Mouse (Mus musculus) right cerebral cortex, adult 18-20 months (tissue): ENCODE measurements around the gene Lin7a.

Experiments
- DNase-seq: peaks from one replicate; pipeline ENCODE4 v3.0.0; 2022; ENCODE audit warnings: mixed read lengths

Gene Lin7a

DNA sequence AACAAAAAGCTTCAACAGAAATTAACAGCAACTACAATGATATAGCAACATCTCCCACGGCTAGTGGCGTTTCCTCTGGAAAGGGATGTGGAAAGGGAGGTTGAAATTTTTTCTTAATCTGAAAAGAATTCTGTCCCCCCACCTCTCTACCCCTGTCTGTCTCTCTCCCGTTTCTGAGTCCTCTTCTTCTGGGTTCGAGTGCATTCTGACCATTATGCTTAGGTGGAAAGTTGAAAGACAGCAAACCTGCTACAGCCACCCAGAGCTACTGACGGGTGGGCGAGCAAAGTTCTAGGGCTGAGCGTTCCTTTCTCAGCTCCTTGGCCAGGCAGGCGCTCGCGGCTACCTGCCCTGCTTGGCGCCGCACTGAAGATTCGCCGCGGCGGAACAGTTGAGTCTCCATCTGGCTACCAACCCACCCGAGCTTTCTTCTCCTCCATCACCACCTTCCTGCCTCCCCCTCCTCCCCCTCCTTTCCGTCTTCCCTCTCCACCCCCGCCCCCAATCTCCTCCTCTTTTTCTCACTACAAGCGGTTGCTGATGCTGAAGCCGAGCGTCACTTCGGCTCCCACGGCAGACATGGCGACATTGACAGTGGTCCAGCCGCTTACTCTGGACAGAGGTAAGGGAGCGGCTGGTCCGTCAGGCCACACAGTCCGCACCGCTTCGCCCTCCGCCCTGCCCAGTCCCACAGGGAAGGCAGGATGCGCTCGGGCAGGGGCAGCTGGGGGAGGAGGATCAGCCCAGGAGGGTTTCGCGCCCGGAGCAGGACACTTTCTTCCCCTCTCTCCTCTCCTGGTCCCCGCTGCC is at the start of gene Lin7a:
Gene Lin7a, plus strand, starts transcription at position 366 of the 810 bp plus-strand sequence.
- peak; percentile 49 for DNase-seq

DNA sequence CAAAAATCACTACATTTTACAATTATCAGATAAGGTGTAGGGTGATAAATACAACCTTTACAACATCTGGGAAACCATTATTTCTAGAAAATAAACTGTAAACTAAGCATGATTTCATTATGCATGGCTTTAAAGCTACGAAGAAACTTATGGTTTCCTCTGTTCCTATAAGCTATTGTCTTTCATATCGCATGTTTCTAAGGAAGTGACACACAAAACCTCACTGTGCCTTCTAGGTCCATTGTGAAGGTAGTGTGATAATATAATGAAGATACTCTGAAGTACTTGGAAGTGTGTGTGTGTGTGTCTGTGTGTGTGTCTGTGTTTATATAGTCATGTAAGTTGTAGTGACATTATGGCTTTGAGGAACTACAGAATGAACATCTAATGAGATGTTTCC is 49.8 kb upstream of the Lin7a start:
- no peak for DNase-seq

DNA sequence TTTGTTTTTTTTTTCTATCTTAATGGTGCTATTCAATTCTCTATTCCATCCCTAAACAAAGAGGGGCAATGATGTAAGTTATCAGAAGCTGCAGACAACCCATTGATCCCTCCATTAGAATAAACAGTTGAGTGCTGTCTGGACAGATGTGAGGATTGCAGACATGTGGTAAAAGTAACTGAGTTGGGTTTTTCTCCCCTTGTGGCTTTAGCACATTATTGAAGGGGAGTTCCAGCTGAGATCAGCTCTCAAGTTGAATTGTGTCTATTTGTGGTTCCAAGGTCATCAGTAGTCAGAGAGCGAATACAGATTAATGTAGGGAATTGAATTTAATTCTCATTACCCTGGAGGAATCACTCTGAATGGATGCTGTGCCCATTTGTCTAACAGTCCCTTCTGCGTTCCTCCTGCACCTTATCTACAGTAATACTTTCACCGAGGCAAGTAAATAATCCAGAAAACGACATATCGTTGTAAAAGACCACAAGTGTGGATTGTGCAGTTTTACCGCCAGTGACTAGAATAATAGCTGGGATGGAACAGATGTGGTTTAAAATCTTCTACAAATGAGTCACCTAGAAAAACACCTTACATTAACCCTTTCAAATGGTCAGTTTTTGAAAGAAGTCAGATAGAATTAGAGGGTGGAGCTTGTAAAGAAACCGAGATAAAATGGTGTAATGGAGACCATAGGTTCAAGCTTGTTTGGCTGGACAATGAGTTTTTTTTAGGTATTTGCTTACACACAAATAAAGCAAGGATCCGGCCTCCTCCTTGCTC is 48.9 kb upstream of the Lin7a start:
- no peak for DNase-seq

DNA sequence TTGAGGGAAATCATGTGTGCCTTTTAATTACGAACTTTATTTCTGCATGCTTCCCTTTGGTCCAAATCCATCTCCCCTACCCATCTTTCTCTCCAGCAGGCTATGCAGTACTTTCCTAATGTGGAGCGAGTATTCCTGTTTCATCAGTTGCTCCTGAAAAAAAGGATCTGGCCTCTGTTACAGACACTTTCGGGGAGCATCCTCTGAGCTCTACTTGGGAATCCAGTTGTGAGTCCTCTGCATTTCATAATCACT is 48.4 kb upstream of the Lin7a start:
- DNase-seq, result no peak

DNA sequence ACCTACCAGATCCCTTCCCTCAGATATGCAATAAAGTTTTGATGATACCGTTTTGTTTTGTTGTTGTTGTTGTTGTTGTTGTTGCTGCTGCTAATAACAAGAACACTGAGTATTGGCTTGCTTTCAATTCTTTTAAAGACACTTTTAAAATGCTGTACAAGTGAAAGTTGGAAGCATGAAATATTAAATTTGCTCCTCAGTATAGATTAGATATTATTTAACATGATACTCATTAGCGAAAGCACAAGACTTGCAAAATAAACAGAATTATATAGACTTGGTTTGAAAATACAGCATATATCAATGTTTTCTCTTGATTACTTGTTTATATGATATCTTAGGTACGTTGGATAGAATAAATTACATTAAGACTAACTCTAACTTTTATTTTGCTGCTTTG is 47.7 kb upstream of the Lin7a start:
- no peak for DNase-seq

DNA sequence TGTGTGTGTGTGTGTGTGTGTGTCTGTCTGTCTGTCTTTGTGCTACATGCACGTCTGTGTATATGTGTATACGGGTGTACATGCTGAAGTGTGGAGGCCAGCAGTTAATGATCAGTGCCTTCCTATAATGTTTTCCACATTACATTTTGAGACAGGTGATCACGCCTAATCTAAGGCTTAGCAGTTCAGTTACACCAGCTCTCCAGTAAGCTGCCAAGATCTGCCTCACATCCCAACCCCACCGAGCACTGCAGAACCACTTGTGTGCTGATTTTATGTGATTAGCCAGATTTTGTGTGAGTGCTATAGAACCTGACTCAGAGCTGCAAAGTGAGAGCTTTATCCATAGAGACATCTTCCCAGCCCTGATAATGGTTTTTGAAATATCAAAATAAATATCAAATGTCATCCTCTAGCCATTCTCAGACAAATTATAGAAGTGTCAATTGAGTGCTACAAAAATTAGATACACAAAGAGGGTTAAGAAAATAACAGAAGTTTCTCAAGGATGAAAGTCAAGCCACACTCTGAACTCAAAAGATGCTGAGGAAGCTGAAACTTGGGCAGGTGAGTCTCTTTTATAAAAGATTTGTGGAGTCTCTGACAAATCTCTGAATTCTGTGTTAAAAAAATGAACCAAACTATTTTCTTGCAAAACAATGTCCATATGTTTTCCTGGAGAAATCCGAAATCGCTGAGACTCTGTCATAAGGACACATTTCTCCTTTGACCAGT is 46.7 kb upstream of the Lin7a start:
- DNase-seq, result no peak

DNA sequence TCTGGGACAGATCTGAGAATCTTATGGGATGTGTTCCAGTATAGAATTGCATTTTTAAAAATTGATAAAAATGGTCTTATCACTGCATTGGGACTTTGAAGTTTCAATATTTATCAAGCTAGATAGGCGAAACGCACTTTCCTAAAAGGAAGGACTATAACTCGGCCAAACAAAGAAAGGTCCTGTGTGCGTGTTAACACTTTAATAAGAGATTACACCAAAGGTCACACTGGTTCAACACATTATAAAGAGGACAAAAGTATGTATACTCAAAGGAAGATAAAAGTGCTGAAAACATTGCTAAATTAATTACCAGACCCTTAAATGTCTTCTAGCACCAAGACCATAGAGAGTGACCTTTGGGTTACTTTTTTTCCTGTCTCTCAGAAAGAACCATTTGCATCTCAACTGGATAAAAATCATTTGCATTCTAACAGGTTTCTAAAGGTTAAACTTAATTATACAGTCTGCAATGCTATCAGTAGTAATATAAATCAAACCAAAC is 46.1 kb upstream of the Lin7a start:
- no peak for DNase-seq

DNA sequence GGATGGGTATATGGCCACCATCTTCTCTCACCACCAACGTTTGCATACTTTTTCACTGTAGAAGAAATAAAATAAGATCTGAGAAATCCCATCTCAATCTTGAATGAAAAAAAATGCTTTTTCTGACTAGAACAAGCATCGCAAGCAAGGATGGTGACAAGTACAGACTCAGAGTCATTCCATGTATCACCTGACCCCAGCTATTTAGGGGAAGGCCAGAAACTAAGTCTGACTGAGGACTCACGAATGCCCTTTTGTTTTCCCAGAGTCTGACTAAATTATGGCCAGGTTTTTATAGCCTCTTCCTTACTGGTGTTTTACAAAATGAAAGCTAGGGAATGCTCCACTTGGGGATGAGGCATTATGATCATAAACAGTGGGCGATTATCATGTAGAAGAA is 45.6 kb upstream of the Lin7a start:
- no peak for DNase-seq

DNA sequence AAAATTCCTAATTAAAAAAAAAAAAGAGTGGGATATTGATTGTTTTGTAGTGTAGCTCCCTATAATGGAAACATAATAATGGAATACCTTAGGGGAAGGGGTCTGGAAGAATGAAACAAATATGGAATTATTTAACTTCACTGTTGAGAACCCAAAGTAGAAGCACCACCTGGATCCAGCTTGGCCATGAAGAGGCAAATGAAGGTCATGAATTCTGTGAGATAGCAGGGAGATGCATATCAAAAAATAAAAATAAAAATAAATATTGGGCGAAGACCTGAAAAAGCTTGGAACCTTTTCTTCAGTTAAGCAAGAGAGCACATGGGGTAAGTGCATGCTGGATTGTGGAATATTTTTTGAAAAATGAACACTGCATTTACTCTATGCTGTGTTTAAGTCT is 43.6 kb upstream of the Lin7a start:
- DNase-seq, result no peak

DNA sequence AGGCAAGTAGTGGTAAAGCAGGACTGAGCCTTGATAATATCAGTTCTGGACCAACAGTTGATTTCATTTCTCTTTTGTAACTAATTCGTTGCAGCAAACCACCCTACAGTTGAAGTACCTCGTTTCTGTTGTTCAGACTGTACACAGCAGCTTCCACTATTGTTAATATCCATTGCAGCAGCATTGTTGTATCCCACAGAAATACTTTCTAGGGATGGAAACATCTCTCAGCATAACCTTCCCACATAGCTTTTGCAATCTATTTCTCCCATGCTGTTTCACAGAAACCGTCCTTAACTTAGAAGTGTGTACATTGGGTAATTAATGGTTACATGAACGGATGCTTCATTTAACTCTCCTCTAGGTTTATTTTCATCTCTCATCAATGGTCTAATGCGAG is 42.7 kb upstream of the Lin7a start:
- DNase-seq, result no peak

DNA sequence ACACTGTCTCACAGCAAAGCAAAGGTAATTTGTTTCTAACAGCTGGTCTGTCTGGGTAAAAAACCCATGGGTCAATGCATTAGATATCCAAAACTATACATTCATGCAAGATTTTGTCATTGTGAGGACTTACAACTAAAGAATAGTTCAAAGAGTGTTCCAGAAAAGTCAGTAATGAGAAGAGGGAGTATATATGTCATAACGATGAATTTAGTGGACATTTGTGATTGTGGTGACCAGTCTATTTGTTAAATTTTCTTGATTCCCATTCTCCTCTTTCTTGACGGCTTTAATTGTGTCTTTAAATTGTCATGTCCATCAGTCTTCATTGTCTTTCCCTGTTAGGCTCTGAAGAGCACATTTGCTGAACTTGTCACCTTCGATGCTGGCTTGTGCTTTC is 42.1 kb upstream of the Lin7a start:
- no peak for DNase-seq

DNA sequence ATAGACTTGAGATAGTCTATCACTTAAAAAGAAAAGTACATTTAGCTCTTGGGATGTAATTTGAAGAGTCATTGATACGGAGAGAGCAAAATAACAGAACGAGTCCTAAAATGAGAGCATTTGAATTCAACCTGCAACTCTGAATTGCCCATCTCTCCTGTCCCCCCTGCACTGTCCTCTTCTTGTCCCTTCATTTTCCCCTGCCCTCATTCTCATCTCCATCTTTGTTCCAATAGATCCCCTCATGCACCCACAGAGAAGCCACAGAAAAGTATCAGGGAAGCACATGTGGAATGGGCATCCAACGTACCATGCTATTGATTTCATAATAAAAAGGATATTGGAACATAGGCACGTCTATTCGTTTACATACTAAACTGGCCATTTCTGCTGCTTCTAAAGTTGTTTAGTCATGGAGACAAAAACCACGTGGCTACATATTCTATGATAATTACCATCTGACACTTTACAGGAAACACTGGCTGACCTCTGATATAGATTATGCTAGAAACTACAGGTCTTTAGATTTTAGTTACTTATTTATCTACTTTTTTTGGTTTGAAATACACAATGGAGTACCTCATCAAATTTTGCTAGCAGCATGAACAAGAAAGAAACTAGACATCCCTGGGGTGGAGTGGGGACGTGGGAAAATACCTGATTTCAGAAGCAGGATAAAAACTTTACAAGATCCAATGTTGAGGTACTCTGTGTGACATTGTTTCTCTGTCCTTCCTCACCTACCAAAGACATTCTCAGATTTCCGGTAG is 41.2 kb upstream of the Lin7a start:
- DNase-seq, result no peak

DNA sequence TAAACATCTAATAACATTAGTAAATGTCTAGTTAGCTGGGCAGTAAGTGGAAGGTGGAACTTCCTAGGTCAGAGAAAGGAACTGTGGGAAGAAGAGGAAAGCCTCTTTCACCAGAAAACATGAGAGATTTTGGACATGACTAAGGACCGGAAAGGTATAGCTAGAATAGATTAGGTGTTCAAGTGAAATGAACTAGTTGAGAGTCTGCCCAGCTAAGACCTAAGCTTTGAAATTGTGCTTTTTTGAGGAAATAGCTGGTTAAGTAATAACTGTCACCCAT is 40.7 kb upstream of the Lin7a start:
- no peak for DNase-seq

DNA sequence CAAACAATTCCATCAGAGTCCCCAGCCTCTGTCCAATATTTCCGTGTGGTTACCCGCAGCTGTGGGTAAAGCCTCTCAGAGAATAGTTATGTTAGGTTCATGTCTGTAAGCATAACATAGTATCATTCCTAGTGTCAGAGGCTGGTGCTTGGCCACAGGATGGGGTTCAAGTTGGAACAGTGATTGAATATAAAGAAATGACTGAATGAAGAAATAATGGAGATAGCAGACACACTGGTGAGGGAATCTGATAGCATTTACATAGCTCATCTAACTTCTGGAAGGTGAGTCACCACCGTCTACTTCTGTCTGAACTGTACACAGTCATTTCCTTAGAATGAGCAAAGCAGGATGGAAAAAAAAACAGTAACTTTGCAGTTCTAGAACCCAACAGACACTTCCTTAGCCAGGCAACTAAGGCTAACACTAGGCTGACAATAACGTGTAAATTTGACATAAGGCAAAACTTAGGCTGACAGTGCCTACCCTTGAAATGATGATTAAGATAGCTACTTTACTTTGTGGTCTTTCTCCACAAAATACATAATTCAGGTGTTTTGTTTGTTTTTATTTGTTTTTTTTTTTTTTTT is 40.0 kb upstream of the Lin7a start:
- no peak for DNase-seq

DNA sequence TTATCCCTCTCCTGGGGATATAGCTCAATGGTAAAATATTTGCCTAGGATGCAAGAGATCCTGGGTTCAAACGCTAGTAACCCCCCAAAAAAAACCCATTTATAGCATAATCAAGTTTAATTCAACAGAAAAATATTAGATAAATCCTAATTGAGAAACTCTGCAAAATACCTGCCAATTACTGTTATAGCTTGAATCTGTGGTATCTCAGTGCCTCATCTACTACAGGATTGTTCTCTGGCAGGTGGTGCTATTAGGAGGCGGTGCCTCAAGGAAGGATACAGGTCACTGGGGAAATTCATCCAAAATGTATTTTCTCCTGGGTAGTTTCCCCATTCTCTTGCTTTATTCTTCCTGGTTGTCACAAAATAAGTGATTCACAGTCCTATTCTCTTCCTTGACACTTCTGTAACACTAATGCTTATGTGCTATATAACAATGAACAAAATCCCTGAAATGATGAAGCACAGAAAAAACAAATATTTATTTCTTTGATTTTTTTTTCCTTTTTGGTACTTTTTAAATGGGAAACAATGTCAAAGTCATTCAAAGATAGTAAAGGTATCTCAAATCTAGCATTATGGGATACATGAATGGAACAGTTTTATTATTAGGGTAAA is 38.9 kb upstream of the Lin7a start:
- DNase-seq, result no peak

DNA sequence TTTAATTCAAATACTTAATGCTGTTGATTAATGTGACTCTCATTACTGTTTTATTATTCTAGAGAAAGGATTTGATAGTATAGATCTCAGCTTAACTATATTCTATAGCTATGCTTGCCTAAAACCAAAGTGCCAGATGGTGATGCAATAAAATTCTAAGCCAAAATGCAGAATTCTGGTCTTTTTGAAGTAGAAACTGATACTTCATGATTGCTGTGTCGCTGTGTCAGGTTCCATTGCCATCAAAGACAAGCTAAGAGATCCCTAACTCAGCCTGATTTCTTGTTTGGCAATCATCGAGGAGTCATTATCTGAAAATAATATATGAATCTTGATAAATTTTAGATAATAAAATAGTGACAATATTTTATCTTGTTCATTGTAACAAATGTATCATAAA is 38.3 kb upstream of the Lin7a start:
- no peak for DNase-seq

DNA sequence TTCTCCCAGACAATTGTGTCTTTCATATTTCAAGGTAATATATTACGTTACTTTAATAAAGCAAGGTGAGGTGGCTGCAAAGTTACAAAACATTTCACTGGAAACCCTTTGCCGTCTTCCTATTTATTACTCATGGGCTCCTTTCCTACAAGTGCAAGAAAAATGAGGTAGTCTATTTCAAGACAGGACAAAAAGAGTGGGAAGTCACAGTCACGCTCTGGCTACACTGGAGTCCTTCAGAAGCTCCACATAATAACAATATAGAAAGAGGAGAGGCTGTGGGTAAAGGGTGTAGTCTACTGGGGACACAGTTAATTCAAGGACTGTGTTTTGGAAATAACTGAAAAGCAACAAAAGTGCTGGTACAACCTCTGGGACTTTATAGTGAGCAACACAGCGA is 37.7 kb upstream of the Lin7a start:
- no peak for DNase-seq

DNA sequence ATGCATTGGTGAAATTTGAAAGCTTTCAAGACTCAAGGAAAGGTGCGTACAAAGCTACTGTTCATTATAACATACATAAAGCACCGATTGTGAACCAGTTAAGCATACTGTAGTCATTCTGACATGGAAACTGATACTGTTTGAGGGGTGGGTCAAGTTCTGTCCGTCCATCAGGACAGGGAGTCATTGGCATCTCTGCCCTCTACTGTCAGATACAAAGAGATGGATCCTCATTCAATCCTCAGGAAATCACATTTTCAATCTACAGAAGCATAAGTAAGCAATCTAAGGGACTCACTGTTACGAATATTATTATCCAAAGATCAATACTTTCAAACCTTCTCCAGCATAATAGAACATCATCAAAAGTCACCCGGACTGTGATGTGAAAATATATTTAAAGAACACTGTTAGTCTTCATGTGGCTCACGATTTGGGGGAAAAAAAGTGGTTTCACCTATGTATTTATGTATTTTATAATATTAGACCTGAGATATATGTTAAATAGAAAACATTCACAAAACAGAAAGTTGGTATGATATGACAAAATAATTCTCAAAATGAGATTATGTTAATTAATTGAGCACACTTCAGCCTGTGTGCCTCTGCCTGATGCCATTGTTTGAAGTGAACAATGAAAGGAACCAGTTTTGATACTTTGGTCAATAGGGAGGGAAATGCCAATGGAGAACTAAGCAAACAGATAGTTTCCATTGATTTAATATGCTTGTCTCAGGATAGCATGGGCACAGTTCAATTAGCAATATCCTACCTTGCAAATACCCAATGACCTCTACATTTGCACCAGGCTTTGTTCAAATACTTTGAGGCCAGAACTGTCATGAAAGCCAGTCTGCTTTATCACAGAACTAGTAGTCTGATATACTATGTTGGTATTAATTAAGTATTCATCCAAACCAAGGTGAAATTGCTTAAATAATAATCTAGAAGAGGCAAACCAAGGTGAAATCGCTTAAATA is 36.8 kb upstream of the Lin7a start:
- no peak for DNase-seq

DNA sequence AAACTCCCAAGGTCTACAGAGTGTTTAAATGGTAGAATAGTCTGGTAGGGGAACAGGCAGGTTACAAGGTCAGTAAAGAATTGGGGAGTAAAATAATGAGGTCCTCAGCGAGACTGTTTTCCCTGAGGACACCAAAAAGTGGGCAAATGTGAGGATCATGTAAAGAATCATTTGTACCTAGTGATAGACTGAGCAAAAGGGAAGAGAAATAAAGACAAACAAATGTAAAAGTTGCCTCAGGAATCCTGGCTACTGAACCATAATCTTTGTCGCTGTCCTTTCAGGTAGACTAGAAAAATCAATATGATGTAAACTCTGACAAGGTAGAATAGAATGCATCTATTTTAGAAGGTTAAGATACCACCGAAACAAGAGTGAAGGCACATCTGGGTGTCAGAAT is 36.0 kb upstream of the Lin7a start:
- no peak for DNase-seq

DNA sequence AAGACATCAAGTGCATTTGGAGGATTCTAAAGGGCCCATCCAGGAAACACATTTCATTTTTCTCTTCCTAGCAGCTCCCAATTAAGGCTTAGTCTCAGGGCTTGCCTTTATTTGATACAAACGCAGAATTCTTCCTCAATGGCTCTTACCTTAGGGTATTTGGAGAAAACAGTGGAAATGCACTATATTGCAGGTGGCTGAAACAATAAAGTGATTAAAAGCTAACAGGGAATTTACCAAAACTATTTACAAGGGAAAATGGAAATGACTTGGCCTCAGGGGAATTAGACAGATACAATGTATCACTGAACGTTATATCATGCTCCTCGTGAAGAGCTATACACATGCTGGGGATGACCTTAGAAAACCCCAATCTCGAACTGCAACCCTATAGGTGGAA is 35.3 kb upstream of the Lin7a start:
- no peak for DNase-seq

DNA sequence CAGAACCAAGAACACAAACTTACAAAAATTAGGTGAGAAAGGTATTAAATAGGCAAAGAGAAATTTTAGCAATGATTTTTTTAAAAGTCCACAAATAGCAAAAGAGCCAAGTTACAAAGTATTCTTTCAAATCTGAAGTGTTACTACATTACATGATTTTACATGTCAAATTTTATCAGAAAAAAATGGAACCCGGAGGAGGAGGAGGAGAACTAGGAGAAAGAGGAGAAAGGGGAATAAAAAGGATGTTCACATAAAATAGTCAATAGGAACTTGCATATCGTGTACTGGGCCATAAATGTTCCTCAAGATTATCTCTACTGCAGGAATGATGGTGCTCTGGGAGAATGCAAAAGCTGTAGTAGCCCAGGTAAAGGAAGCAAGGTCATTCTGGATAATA is 34.4 kb upstream of the Lin7a start:
- DNase-seq, result no peak
